Mouse (Mus musculus) spleen, adult 2 months (tissue): ENCODE measurements at regions not wholly inside any gene's neighbourhood (a gene's known extent, or its start where the extent isn't known, plus 50 kb on each side); places are given as distances from the start of the nearest gene placed in this dataset.

ENCODE experiments used
- DNase-seq, 2 experiments: peaks; one replicate each; pipeline versions ENCODE4 v3.0.0 to v3.0.0-alpha.2; 2012 to 2021; ENCODE audit warnings: low spot score in 2 of 2, low read depth in 1 of 2
- H3K27ac ChIP-seq: fragments of 200-500 bp; 2 replicates; pipeline ENCODE4 v1.5.1; 2012; ENCODE audit warnings: low read length, inconsistent platforms; ENCODE audit not compliant: insufficient read depth
- H3K27me3 ChIP-seq: fragments of 200-500 bp; 2 replicates; pipeline ENCODE4 v1.6.1; 2012; ENCODE audit warnings: mild to moderate bottlenecking, moderate library complexity, low read length, inconsistent platforms; ENCODE audit not compliant: control insufficient read depth, insufficient read depth
- H3K36me3 ChIP-seq: fragments of 200-500 bp; 2 replicates; pipeline ENCODE4 v1.6.1; 2012; ENCODE audit warnings: mild to moderate bottlenecking, low read length, inconsistent platforms; ENCODE audit not compliant: control insufficient read depth, insufficient read depth
- H3K4me1 ChIP-seq: fragments of 200-500 bp; 2 replicates; pipeline ENCODE4 v1.6.1; 2011; ENCODE audit warnings: inconsistent platforms; ENCODE audit not compliant: control insufficient read depth, insufficient read depth, insufficient read length
- H3K4me3 ChIP-seq: fragments of 200-500 bp; 2 replicates; pipeline ENCODE4 v1.5.1; 2011; ENCODE audit warnings: mild to moderate bottlenecking, inconsistent platforms; ENCODE audit not compliant: insufficient read depth, insufficient read length; ENCODE audit errors: extremely low read depth
- CTCF ChIP-seq: fragments of 200-500 bp; IDR thresholded peaks from 2 replicates; pipeline ENCODE4 v1.5.1; 2011; ENCODE audit warnings: mild to moderate bottlenecking, inconsistent platforms; ENCODE audit not compliant: insufficient read depth, insufficient read length, insufficient replicate concordance; ENCODE audit errors: extremely low read depth
- POLR2A ChIP-seq: fragments of 200-500 bp; IDR thresholded peaks from 2 replicates; pipeline ENCODE4 v1.6.1; 2011; ENCODE audit warnings: low read depth, low read length, inconsistent platforms
- WGBS: fragments of 180-500 bp; shearing (Covaris S2); methylation state at CpG from one replicate; pipeline ENCODE4 v1.1.7; 2018; 5-methylcytosine and 5-hydroxymethylcytosine counted together

GRCm38 (mm10) chr16:77989791-77990325 is 311.4 kb upstream of the Cxadr start:
- no peaks in the 10 kb centered on the region for H3K36me3 ChIP-seq
- WGBS, result 85% methylated on average over 4 of the region's 4 CpGs
- H3K27ac ChIP-seq, result no peak overlapping the region
- H3K4me3 ChIP-seq, result no peak overlapping the region
- no peaks in the 10 kb centered on the region for H3K4me1 ChIP-seq
- TF ChIP-seq CTCF (no peak), POLR2A (no peak)
- DNase-seq, result no peak
- H3K27me3 ChIP-seq, result no peaks in the 10 kb centered on the region

GRCm38 (mm10) chr16:77989139-77989538 is 312.1 kb upstream of the Cxadr start:
- Histone ChIP-seq H3K4me3 (no peak overlapping the region), H3K36me3 (no peaks in the 10 kb centered on the region), H3K27me3 (no peaks in the 10 kb centered on the region), H3K27ac (no peak overlapping the region), H3K4me1 (no peaks in the 10 kb centered on the region)
- DNase-seq, result no peak
- no peak for TF ChIP-seq CTCF
- WGBS, result 94% methylated on average over 5 of the region's 5 CpGs

GRCm38 (mm10) chr16:77986884-77987529 is 314.3 kb upstream of the Cxadr start:
- Histone ChIP-seq H3K36me3 (no peaks in the 10 kb centered on the region), H3K4me1 (no peaks in the 10 kb centered on the region), H3K27ac (no peak overlapping the region), H3K4me3 (no peak overlapping the region), H3K27me3 (no peaks in the 10 kb centered on the region)
- TF ChIP-seq CTCF (no peak), POLR2A (no peak)
- 78% methylated on average over 10 of the region's 10 CpGs for WGBS
- DNase-seq, result no peak

- WGBS, result 77% methylated on average over 1 of the region's 1 CpGs
- Histone ChIP-seq H3K4me1 (no peaks in the 10 kb centered on the region), H3K36me3 (no peaks in the 10 kb centered on the region), H3K27ac (no peak overlapping the region), H3K27me3 (no peaks in the 10 kb centered on the region), H3K4me3 (no peak overlapping the region)
- DNase-seq, result no peak
- no peak for TF ChIP-seq CTCF
Measured at GRCm38 (mm10) chr16:77948785-77949184, 346.9 kb upstream of the Gm11146 start.

- WGBS, result 22% methylated on average over 2 of the region's 2 CpGs
- Histone ChIP-seq H3K36me3 (no peaks in the 10 kb centered on the region), H3K27me3 (no peaks in the 10 kb centered on the region), H3K4me3 (no peak overlapping the region), H3K27ac (no peak overlapping the region), H3K4me1 (no peaks in the 10 kb centered on the region)
- no peak for TF ChIP-seq POLR2A
- TF ChIP-seq CTCF, result no peak
- no peak for DNase-seq
Measured at GRCm38 (mm10) chr16:77945442-77945841, 343.5 kb upstream of the Gm11146 start.

- no peaks in the 10 kb centered on the region for H3K4me1 ChIP-seq
- no peak overlapping the region for H3K27ac ChIP-seq
- WGBS, result 87% methylated on average over 9 of the region's 9 CpGs
- DNase-seq, result no peak
- no peaks in the 10 kb centered on the region for H3K27me3 ChIP-seq
- TF ChIP-seq POLR2A (no peak), CTCF (no peak)
- no peak overlapping the region for H3K4me3 ChIP-seq
- no peaks in the 10 kb centered on the region for H3K36me3 ChIP-seq
Measured at GRCm38 (mm10) chr16:77931025-77931723, 329.3 kb upstream of the Gm11146 start.

- no peak overlapping the region for H3K4me3 ChIP-seq
- no peak for DNase-seq
- no peaks in the 10 kb centered on the region for H3K27me3 ChIP-seq
- H3K36me3 ChIP-seq, result no peaks in the 10 kb centered on the region
- no peak for TF ChIP-seq CTCF
- TF ChIP-seq POLR2A, result no peak
- no peaks in the 10 kb centered on the region for H3K4me1 ChIP-seq
- WGBS, result 77% methylated on average over 6 of the region's 6 CpGs
- H3K27ac ChIP-seq, result no peak overlapping the region
Measured at GRCm38 (mm10) chr16:77914160-77915070, 312.5 kb upstream of the Gm11146 start.
